Mouse (Mus musculus) forebrain, embryonic 11.5 days (tissue): ENCODE data around the gene Fbxl21. TPM values are rescaled to one million over a fixed set of nuclear protein-coding genes. Genes with fewer than 3 reads are reported as not detected.
A peak's percentile ranks its signal among the peaks of the same experiment; 100 is the strongest.

Experiments used
- ATAC-seq: fragments of 200-750 bp; cut with Nextera tagmentation; replicated peaks from 2 replicates; pipeline ENCODE4 v1.8.0; 2017; ENCODE audit warnings: moderate TSS enrichment; ENCODE audit not compliant: low FRiP score
- DNase-seq: peaks from one replicate; pipeline ENCODE4 v3.0.0-alpha.2; 2017; ENCODE audit warnings: low spot score
- H3K27ac ChIP-seq: fragments of 300-500 bp; sonication (generic); 2 replicates; pipeline ENCODE4 v1.5.1; 2014; ENCODE audit warnings: low read depth, low read length
- H3K27me3 ChIP-seq: fragments of 300-500 bp; sonication (generic); 2 replicates; pipeline ENCODE4 v1.6.1; 2014; ENCODE audit warnings: mild to moderate bottlenecking, low read length, mixed read lengths; ENCODE audit not compliant: control insufficient read depth, insufficient read depth
- H3K36me3 ChIP-seq: fragments of 300-500 bp; sonication (generic); 2 replicates; pipeline ENCODE4 v1.6.1; 2014; ENCODE audit warnings: mild to moderate bottlenecking, low read length, moderate library complexity, mixed read lengths; ENCODE audit not compliant: control insufficient read depth, insufficient read depth
- H3K4me1 ChIP-seq: fragments of 300-500 bp; sonication (generic); replicated peaks from 2 replicates; pipeline ENCODE4 v1.6.1; 2014; ENCODE audit warnings: low read length, mixed read lengths; ENCODE audit not compliant: control insufficient read depth, insufficient read depth
- H3K4me2 ChIP-seq: fragments of 300-500 bp; sonication (generic); 2 replicates; pipeline ENCODE4 v1.6.1; 2014; ENCODE audit warnings: low read depth, mild to moderate bottlenecking, low read length, moderate library complexity, mixed read lengths; ENCODE audit not compliant: severe bottlenecking
- H3K4me3 ChIP-seq: fragments of 300-500 bp; sonication (generic); 2 replicates; pipeline ENCODE4 v1.5.1; 2014; ENCODE audit warnings: low read depth, low read length
- H3K9ac ChIP-seq: fragments of 300-500 bp; sonication (generic); 2 replicates; pipeline ENCODE4 v1.6.1; 2014; ENCODE audit warnings: low read length
- H3K9me3 ChIP-seq: fragments of 300-500 bp; sonication (generic); 2 replicates; pipeline ENCODE4 v1.6.1; 2016; ENCODE audit warnings: low read length, mixed read lengths; ENCODE audit not compliant: control insufficient read depth
- WGBS: fragments of 180-500 bp; shearing (Covaris S2); extraction: QIAGEN DNeasy Blood & Tissue Kit; methylation state at CpG from one replicate; pipeline ENCODE4 v1.1.7; 2014; 5-methylcytosine and 5-hydroxymethylcytosine counted together
- polyA plus RNA-seq: library from polyadenylated mRNA; unstranded; fragments of >200 nt; fragmentation: Nextera tagmentation; extraction: Ambion mirVana; gene quantifications from 2 replicates; pipeline ENCODE4 v1.2.1, GENCODE M21; 2014

Fbxl21 gene
- polyA plus RNA-seq, 1 experiment from 2014 or later, result 2.2 TPM

- Histone ChIP-seq H3K4me3 (no peak overlapping the region), H3K4me1 (peaks cover 3% of the 10 kb centered on the region; the same call in 1 of the 2 replicates), H3K27ac (no peak overlapping the region), H3K4me2 (no peak overlapping the region), H3K36me3 (no peaks in the 10 kb centered on the region), H3K9ac (no peak overlapping the region), H3K9me3 (no peaks in the 10 kb centered on the region), H3K27me3 (no peaks in the 10 kb centered on the region)
- no peak for DNase-seq
- no peak for ATAC-seq
- WGBS, result 89% methylated on average over 3 of the region's 3 CpGs
Measured at GRCm38 (mm10) chr13:56556701-56557100, 34.4 kb downstream of the Fbxl21 start.

DNA sequence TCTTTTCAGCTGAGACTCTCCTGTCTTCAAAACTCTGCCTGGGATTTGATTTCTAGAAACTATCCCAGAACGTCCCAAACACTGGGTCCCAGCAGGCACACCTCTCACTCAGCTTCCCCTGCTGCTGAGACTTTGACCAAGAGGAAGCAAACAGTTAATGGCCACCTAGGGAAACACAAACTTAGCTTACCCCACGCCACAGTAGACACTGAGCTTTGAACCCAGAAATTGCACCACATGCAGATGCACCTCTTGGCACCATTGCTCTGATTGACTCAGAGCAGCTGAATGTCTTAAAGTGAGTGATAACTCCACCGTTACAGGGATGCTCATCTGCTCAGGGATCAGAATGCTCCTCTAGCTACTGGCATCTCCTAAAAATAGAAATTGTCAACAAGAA is 36.5 kb downstream of the Fbxl21 start:
- H3K4me1 ChIP-seq, result peaks cover 3% of the 10 kb centered on the region; the same call in 1 of the 2 replicates
- H3K9me3 ChIP-seq, result no peaks in the 10 kb centered on the region
- no peaks in the 10 kb centered on the region for H3K27me3 ChIP-seq
- 43% methylated on average over 3 of the region's 3 CpGs for WGBS
- H3K36me3 ChIP-seq, result no peaks in the 10 kb centered on the region
- ATAC-seq, result no peak
- H3K4me2 ChIP-seq, result no peak overlapping the region
- H3K4me3 ChIP-seq, result no peak overlapping the region
- no peak overlapping the region for H3K27ac ChIP-seq
- H3K9ac ChIP-seq, result no peak overlapping the region
- DNase-seq, result no peak

DNA sequence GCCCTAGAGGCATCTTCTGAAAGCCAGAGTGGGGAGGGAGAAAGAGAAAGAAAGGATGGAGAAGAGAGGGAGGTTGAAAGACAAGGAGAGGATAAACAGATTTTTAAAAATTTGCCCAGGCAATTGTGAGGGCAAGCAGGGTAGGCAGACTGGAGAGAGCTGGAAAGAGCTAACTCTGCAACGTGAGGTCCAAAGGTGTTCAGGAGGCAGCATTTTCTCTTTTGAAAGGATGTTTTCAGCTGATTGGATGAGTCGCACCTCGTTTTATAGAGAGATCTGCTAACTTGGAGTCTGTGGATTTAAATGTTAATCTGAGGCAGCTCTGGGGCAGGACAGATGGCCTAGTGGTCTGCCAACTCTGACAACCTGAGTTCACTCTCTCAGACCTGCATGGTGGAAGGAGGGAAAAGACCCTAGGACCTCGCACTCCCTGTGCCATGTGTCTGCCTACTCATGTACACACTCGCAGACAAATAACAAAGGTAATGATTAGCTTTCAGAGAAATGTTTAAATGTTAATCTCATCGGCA is 37.6 kb downstream of the Fbxl21 start:
- ATAC-seq (no peak), DNase-seq (no peak)
- Histone ChIP-seq H3K36me3 (no peaks in the 10 kb centered on the region), H3K4me3 (no peak overlapping the region), H3K27me3 (no peaks in the 10 kb centered on the region), H3K4me2 (no peak overlapping the region), H3K9ac (no peak overlapping the region), H3K4me1 (no peaks in the 10 kb centered on the region), H3K9me3 (no peaks in the 10 kb centered on the region), H3K27ac (no peak overlapping the region)
- 85% methylated on average over 6 of the region's 6 CpGs for WGBS

DNA sequence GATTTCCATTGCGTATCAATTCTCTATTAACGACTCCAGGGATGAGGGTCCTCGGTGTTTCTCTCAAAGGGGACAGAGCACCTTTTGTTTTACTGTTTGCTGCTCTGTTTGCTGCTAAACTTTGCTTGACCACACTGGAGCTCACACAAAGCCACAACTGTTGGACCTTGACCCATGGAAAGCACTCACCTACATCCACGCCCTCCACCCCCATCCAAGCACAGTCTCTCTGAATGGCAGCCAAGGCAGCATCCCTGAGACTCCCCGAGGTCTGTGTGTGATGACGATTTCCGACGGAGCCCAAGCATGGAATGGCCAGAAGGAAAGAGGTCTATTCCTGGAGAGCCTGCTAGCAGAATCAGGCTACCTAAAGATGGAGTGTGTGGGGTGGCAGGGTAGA is 38.9 kb downstream of the Fbxl21 start:
- ATAC-seq (no peak), DNase-seq (no peak)
- no peak overlapping the region for H3K27ac ChIP-seq
- H3K9me3 ChIP-seq, result no peaks in the 10 kb centered on the region
- WGBS, result 70% methylated on average over 8 of the region's 8 CpGs
- H3K9ac ChIP-seq, result no peak overlapping the region
- no peaks in the 10 kb centered on the region for H3K27me3 ChIP-seq
- no peak overlapping the region for H3K4me3 ChIP-seq
- H3K36me3 ChIP-seq, result no peaks in the 10 kb centered on the region
- no peak overlapping the region for H3K4me2 ChIP-seq
- H3K4me1 ChIP-seq, result no peaks in the 10 kb centered on the region

- no peak overlapping the region for H3K4me2 ChIP-seq
- no peaks in the 10 kb centered on the region for H3K27me3 ChIP-seq
- WGBS, result 37% methylated on average over 6 of the region's 6 CpGs
- H3K4me1 ChIP-seq, result no peaks in the 10 kb centered on the region
- H3K4me3 ChIP-seq, result no peak overlapping the region
- DNase-seq, result peak; percentile 67
- no peaks in the 10 kb centered on the region for H3K36me3 ChIP-seq
- no peak overlapping the region for H3K27ac ChIP-seq
- H3K9me3 ChIP-seq, result no peaks in the 10 kb centered on the region
- ATAC-seq, result no peak
- H3K9ac ChIP-seq, result no peak overlapping the region
Measured at GRCm38 (mm10) chr13:56563075-56563474, 40.8 kb downstream of the Fbxl21 start.

DNA sequence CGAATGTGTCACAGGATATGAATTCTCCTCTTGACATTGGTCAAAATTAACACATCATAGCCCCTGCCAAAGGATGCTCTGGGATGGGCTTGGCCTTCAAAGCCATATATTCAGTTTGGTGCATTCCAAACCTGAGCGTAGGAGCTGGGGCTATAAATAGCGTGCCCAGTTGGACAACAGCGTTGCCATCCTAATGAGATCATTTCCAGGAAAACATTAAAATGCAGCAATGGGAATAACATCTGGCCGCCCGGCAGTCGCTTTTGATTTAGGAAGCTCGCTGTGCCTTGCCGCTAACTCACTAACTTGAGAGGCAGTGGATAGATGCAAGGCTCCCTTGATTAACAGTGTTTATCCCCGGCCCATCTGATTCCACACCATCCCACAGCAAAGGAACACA is 44.1 kb downstream of the Fbxl21 start:
- ATAC-seq (no peak), DNase-seq (no peak)
- 89% methylated on average over 10 of the region's 10 CpGs for WGBS

DNA sequence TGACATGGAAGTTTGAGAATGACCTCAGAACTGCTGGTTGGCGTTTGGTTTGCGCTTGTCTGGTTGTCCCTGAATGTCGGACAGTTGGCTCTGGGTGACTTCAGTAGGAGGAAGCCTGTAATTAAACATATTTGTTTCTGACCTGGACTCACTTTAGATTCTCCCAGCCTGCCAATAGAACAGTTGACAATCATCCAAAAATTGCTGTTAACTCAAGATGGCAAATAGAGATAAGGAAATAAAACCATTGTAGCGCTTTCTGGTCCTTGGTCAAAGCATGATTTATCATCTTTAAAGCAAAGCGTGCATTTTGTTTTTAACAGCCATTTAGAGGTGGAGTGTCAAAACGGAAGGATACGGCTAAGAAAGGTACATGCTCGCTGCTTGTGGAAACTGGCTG is 49.4 kb downstream of the Fbxl21 start:
- Histone ChIP-seq H3K36me3 (no peaks in the 10 kb centered on the region), H3K27ac (no peak overlapping the region), H3K4me3 (no peak overlapping the region), H3K4me1 (no peaks in the 10 kb centered on the region), H3K9ac (no peak overlapping the region), H3K9me3 (no peaks in the 10 kb centered on the region), H3K27me3 (no peaks in the 10 kb centered on the region), H3K4me2 (no peak overlapping the region)
- ATAC-seq (no peak), DNase-seq (no peak)
- 96% methylated on average over 8 of the region's 8 CpGs for WGBS

More for the DNA sequence above, 44.1 kb downstream of the Fbxl21 start:
- Histone ChIP-seq H3K9ac (no peak overlapping the region), H3K36me3 (no peaks in the 10 kb centered on the region), H3K4me1 (no peaks in the 10 kb centered on the region), H3K9me3 (no peaks in the 10 kb centered on the region), H3K4me2 (no peak overlapping the region), H3K27ac (no peak overlapping the region), H3K4me3 (no peak overlapping the region), H3K27me3 (no peaks in the 10 kb centered on the region)

GRCm38 (mm10) chr13:56575074-56575473 is 52.8 kb downstream of the Fbxl21 start:
- no peak overlapping the region for H3K9ac ChIP-seq
- no peak overlapping the region for H3K4me2 ChIP-seq
- DNase-seq (no peak), ATAC-seq (no peak)
- no peaks in the 10 kb centered on the region for H3K27me3 ChIP-seq
- H3K4me1 ChIP-seq, result no peaks in the 10 kb centered on the region
- no peak overlapping the region for H3K4me3 ChIP-seq
- 71% methylated on average over 4 of the region's 4 CpGs for WGBS
- H3K27ac ChIP-seq, result no peak overlapping the region
- no peaks in the 10 kb centered on the region for H3K36me3 ChIP-seq
- no peaks in the 10 kb centered on the region for H3K9me3 ChIP-seq

DNA sequence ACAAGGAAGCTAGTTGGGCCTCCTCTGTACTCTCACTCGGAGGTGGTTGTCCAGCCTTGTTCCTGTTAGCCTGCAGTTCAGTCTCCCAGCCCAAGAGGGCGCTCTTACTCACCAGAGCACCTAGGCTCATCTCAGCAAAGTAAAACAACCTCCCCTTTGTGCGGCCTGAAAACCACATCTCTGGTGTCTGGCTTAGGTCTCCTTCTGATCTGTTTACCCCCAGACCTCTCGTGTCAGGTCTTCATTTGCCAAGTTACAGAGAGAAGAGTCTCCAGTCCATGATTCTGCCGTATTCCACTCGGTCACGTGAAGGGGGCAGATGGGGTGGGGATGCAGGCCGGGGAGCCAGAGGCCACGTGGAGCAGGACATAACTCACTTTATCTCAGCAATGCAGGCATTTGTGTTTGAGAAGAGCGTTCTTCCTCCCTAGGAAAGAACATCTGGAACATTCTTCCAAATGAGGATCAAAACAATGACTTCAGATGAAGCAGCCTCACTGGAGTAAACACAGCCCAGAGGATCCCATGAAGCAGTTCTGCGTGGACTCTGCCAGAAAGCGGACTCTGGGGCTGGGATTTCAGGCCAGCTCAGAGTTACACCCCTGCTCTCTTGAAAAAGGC is 53.5 kb downstream of the Fbxl21 start:
- no peak overlapping the region for H3K9ac ChIP-seq
- no peak overlapping the region for H3K4me3 ChIP-seq
- no peaks in the 10 kb centered on the region for H3K36me3 ChIP-seq
- H3K4me2 ChIP-seq, result no peak overlapping the region
- no peak for ATAC-seq
- no peaks in the 10 kb centered on the region for H3K4me1 ChIP-seq
- H3K27me3 ChIP-seq, result no peaks in the 10 kb centered on the region
- H3K27ac ChIP-seq, result no peak overlapping the region
- H3K9me3 ChIP-seq, result no peaks in the 10 kb centered on the region
- 69% methylated on average over 12 of the region's 12 CpGs for WGBS
- DNase-seq, result peak; percentile 80
